Mouse (Mus musculus): Measurements from ENCODE around the gene Tm4sf19. TPM values are rescaled to one million over a fixed set of nuclear protein-coding genes. Genes with fewer than 3 reads are reported as not detected.

Gene Tm4sf19
- total RNA-seq, 1 experiment from 2014 or later: not detected

Other genes starting within 250 kb of the Tm4sf19 start
- gene Nrros, start 234.9 kb upstream of the Tm4sf19 start, total RNA-seq (2017): 84.7 and 98.7 TPM in 2 replicates
- 95.7 and 103 TPM in 2 replicates for gene Bex6, start 220.7 kb upstream of the Tm4sf19 start, total RNA-seq (2017)
- 18.6 and 33.2 TPM in 2 replicates for gene Fbxo45, start 153.3 kb upstream of the Tm4sf19 start, total RNA-seq (2017)
- 14.7 and 17.1 TPM in 2 replicates for gene Wdr53, start 153.3 kb upstream of the Tm4sf19 start, total RNA-seq (2017)
- not detected in 2 replicates for gene Smco1, start 129.0 kb upstream of the Tm4sf19 start, total RNA-seq (2017)
- 59.8 and 73.1 TPM in 2 replicates for gene Rnf168, start 123.0 kb upstream of the Tm4sf19 start, total RNA-seq (2017)
- 33.5 and 47.5 TPM in 2 replicates for gene Ubxn7, start 68.2 kb upstream of the Tm4sf19 start, total RNA-seq (2017)
- gene Tctex1d2, start 19.2 kb downstream of the Tm4sf19 start, total RNA-seq (2017): 39.3 and 43.9 TPM in 2 replicates
- gene Pcyt1a, start 30.4 kb downstream of the Tm4sf19 start, total RNA-seq (2017): 76.7 and 81.5 TPM in 2 replicates
- 0.92 TPM in 1 of 2 replicates, not detected in the other for gene Slc51a, start 87.4 kb downstream of the Tm4sf19 start, total RNA-seq (2017)
- gene Zdhhc19, start 95.8 kb downstream of the Tm4sf19 start, total RNA-seq (2017): not detected in 2 replicates
- gene Tfrc, start 208.4 kb downstream of the Tm4sf19 start, total RNA-seq (2017): 133 and 139 TPM in 2 replicates
- 11.7 and 13.4 TPM in 2 replicates for gene Tnk2, start 243.4 kb downstream of the Tm4sf19 start, total RNA-seq (2017)

Data from common myeloid progenitor, adult 5-6 weeks (primary cell).